Mouse (Mus musculus): Measurements from ENCODE around the gene Blvrb.

Gene Blvrb

DNA sequence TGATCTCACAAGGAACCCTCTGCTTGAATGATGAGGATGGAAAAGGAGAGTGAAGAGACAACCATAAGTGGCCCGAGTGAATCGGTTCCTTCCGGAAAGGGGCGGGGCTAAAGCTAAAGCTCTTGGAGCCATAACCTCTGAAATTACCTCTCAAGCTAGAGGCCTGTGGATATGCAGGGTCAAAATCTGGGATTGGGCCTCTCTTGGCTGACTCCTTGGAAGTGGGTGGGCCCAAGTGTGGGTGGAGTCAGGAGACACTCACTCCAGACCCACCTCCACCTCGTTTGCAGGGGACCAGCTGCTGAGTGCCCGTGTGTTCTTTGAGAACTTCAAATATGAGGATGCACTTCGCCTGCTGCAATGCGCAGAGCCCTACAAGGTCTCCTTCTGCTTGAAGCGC, 67.2 kb downstream of the Blvrb start:
- in situ Hi-C loops (cut with MseI, MboI) = no loop called here
